Mouse (Mus musculus) mature B cell (primary cell): ENCODE measurements around the gene Atp8b5.

ENCODE experiments used
- in situ Hi-C: fragments of 300-500 bp; cut with MboI; formaldehyde crosslinking; loops from 2 replicates; pipeline ENCODE4 v1.14.3; 2019

Gene Atp8b5

DNA sequence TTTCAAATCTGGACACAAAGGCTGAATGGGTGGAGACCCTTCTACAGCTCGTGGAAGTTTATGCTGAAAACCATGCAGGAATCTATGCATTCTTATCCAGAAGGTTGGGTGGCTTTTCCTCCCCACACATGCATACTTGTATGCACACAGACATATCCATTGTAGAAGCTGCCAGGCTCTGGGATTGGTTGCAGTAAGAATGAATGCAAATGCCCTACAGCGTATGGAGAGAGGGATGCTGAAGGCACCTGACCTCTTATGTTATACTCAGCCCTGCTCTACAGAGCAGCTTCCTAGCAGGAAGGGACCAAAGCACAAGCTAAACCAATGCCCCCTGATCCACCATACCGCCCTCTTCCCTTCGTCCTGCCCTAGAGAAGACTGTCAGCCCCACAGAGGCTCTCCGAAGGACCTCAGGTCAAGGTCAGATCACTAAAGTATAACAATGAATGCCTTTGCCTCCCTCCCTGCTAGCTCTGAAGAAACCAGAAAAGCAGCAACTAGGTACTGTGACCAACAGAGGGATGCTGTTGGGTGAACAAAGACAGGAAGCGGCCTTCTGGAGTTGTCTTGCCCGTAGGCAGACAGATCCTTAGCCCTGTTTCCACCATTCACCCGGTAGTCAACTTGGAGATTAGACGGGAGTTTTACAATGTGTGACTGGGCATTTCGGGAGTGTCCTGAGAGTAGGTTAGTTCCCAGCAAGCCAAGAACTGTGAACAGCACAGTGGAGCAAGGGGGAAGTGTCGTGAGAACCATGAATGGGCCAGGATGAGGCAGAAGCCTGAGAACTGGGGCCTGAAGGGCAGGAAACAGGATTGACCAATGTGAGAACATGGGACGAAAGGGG is 140.3 kb downstream of the Atp8b5 start:
- in situ Hi-C loops, result loop anchor here (25.0 kb wide), 1 partner anchor 345 kb away; the partner anchor contains the start of gene Unc13b

DNA sequence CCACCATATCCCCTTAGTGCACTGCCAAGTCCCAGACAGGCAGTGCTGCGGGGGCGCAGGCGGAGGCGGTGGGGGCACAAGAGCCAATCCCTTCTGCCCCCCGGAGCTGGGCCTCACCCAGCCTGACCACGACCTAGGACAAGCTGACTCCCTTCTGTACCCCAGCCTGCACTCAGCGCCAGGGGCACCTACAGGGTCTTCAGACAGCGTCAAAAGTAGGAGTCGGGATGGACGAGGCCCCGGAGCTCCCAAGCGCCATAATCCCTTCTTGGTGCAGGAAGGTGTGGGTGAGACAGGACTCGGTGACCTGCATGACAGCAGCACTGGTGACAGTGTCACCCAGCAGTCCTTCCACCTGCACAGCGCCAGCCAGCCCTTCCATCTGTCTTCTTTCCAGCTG is 147.8 kb downstream of the Atp8b5 start:
- in situ Hi-C loops, result loop anchor here (25.0 kb wide), 1 partner anchor 352 kb away; the partner anchor contains the start of gene Unc13b

DNA sequence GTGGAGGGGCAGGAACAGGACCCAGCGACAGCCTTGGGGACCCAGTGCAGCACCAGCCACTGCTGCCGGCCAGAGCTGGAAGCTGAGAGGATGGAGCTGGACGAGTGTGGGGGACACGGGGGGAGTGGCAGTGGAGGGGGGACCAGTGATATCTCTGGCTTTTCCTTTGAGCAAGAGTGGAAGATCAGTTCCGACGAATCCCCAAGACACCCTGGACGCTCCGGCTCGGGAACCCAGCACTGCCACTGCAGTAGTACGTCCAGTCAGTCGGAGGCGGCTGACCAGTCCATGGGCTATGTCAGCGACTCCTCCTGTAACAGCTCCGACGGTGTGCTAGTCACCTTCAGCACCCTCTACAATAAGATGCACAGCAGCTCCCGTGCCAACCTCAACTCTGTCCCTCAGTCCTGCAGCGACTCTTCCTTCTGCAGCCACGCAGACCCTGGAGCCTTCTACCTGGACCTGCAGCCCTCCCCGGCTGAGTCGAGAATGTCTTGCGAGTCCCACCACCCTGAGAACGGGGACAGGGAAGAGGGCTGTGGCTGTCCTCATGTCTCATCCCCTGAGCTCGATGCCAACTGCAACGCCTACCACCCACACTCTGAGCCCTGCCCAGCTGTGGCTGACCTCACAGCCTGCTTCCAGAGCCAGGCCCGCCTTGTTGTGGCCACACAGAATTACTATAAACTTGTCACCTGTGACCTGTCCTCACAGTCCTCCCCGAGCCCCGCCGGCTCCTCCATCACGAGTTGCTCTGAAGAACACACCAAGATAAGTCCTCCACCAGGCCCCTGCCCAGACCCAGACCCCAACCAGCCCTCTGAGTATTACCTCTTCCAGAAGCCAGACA is 148.5 kb downstream of the Atp8b5 start:
- in situ Hi-C loops, result loop anchor here (25.0 kb wide), 1 partner anchor 353 kb away; the partner anchor contains the start of gene Unc13b

DNA sequence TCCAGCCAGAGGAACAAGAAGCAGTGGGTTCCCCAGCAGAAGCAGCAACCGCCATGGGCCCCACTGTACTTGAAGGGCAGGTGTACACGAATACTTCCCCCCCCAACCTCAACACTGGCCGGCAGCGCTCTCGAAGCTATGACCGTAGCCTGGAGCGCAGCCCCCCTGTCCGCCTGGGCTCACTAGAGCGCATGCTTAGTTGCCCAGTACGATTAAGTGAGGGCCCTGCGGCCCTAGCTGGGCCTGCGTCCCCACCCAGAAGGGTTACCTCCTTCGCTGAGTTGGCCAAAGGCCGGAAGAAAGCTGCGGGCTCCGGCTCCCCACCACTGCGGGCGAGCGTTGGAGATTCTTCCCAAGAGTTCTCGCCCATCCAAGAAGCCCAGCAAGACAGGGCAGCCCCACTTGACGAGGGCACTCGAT is 149.1 kb downstream of the Atp8b5 start:
- in situ Hi-C loops, result loop anchor here (25.0 kb wide), 1 partner anchor 354 kb away; the partner anchor contains the start of gene Unc13b

DNA sequence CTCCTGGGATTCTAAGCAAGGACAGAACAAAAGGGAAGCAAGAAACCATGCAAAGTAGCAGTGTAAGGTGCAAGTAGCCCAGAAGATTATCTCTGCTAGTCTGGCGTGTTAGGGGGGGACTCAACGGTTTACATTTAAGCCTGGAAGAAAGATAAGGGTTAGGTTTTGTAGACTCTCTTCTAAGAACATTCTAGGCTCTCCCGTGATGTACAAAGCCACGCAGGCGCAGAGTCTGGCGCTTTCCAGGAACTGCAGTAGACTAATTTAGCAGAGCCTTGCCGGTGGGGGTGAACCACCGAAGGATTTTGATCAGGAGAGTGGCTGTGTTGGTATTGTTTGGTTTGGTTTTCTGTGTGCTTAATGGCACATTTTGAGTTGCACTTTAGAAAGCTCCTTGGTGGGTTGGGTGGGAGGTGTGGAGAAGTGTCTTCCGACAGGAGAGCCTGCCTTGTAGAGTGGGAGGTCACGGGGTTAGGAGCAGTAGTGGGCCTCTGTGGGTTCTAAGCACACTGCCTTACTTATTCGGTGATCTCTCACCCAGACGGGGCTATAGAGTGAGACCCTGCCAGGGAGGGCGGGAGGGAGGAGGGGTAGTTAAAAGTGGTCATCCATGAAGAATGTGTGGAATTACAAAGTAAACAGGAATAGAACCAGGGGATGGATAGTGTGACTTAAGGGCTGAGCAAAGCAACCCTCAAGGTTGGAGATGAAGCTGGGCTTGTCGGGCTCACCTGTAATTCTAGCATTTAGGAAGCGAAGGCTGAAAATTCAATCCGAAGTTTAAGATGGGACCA is 150.5 kb downstream of the Atp8b5 start:
- in situ Hi-C loops, result loop anchor here (25.0 kb wide), 1 partner anchor 355 kb away; the partner anchor contains the start of gene Unc13b

DNA sequence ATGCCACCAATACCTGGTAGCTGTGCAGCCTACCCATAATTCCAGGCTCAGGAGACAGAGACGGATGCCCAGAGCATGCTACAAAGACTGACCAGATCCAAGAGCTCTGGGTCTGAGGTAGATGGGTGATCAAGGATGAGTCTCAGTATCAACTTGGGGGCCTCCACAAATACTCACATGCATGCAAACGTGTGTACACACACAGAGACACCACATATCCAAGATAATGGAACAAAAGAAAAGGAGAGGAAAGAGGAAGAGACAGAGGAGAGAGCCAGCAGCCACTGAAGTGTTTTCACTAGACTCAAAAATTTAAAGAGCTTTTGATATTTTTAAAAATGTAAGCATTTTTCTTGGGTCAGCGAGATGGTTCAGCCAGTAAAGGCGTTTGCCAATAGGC is 151.5 kb downstream of the Atp8b5 start:
- in situ Hi-C loops, result loop anchor here (25.0 kb wide), 1 partner anchor 356 kb away; the partner anchor contains the start of gene Unc13b

DNA sequence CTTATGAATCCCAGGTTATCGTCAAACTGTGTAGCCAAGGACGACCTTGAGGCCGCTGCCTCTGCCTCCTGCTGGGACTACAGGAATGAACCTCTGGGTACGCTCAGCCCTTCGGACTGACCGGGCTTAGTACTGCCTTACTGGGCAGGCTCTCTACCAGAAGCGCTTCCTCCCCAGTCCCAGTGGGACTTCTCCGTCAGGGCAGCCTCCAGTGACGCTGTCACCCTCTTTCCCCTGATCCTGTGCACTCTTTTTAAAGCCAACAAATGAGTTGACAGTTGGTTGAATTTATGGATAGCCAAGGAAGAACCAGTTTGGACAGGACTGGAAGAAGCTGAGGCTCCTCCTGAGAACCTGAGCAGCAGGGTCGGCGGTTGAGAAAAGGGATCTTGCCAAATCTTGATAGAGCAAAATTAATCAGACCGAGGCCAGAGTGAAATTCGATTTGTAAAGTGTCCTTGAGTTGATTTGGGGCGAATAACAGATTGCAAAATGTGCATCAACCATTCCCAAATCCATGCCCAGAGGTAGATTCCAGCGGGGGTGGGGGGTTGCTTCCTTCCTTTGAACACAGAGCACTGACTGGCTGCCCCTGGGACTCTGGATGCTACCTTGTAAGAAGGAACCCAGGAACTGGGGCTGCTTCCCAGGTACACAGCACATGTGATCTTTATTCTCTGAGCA is 152.2 kb downstream of the Atp8b5 start:
- in situ Hi-C loops, result loop anchor here (25.0 kb wide), 1 partner anchor 357 kb away; the partner anchor contains the start of gene Unc13b

DNA sequence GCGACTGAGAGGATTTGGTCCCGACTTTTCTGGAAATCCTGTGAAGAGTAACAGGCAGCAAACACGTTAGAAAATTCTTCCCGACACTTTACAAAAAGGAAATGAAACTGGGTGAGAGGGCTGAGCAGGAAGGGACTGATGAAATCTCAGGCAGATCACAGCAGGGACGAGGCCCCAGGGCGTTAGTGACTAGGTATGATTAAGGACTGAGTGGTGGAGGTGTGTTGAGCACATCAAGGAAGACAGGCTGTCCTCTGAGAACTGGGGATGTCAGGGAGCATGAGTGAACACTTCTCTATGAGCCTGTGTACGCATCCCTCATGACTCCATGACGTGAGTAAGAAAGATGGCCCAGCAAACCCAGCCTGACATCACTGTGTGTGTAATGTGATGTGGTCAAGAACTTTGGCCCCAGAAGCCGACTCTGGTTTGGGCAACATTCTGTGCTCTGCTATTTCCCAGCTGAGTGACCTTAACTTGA is 152.9 kb downstream of the Atp8b5 start:
- in situ Hi-C loops, result loop anchor here (10.0 to 25.0 kb wide), 2 partner anchors 295 to 358 kb away; partner anchors contain the start of genes Olfr71 and Unc13b

DNA sequence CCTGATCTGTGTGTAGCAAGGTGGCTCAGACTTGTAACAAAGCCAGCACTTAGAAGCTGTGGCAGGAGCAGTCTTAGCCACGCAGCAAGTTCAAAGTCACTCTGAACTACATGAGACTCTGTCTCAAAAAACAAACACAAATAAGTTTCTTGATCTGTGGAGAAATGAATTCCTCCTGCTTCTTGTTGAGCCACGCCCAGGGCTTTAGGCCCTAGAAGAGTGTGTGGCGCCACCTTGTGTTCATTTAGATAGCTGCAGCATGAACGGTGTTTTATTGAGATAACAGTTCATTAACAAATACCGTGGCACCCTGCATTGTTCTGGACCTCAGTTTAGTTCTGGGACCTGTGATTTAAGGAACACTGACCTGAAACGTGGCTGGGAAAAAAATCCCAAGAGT is 153.3 kb downstream of the Atp8b5 start:
- in situ Hi-C loops, result loop anchor here (10.0 to 25.0 kb wide), 2 partner anchors 294 to 358 kb away; partner anchors contain the start of genes Olfr71 and Unc13b

DNA sequence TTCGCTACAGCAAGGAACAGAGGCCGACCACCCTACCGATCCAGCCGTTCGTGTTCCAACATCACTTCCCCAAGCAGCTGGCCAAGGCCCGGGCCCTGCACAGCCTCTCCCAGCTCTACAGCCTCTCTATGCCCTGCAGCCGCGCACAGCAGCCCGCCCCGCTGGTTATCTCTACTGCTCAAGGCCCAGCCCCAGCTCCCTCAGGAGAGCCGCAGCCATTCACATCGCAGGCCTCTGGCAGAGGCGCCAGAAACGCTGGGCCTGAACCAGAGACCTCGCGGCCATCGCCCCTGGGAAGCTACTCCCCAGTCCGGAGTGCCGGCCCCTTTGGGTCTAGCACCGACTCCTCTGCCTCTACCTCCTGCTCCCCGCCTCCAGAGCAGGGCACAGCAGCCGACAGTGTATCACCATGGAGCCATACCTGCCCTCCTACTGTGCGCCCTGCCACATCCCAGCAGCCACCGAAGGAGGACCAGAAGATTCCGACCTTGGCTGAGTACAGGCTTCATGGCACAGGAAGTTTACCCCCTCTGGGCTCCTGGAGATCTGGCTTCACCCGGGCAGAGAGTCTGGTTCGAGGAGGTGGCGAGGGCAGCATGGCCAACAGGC is 154.8 kb downstream of the Atp8b5 start:
- in situ Hi-C loops, result loop anchor here (10.0 to 25.0 kb wide), 2 partner anchors 293 to 359 kb away; partner anchors contain the start of genes Olfr71 and Unc13b
